Mouse (Mus musculus) C2C12 (cell line): ENCODE data around the gene Spns2. TPM values are rescaled to one million over a fixed set of nuclear protein-coding genes. Genes with fewer than 3 reads are reported as not detected.

Experiments used
- H3K27me3 ChIP-seq: one replicate; pipeline ENCODE4 v1.6.1; 2011; ENCODE audit not compliant: control insufficient read depth, insufficient read depth, insufficient read length
- H3K36me3 ChIP-seq: one replicate; pipeline ENCODE4 v1.6.1; 2011; ENCODE audit not compliant: control insufficient read depth, insufficient read depth
- H3K4me3 ChIP-seq: one replicate; pipeline ENCODE4 v1.5.1; 2011; ENCODE audit warnings: mild to moderate bottlenecking, control low read depth; ENCODE audit not compliant: poor library complexity, insufficient read depth, severe bottlenecking
- H3K79me2 ChIP-seq: one replicate; pipeline ENCODE4 v1.6.1; 2011; ENCODE audit not compliant: control insufficient read depth, insufficient read depth
- H3K79me3 ChIP-seq: one replicate; pipeline ENCODE4 v1.6.1; 2011; ENCODE audit warnings: low read depth, control low read depth
- H3ac ChIP-seq: one replicate; pipeline ENCODE3; 2011; ENCODE audit warnings: low read depth; ENCODE audit not compliant: control insufficient read depth, insufficient read length
- CEBPB ChIP-seq: IDR thresholded peaks from one replicate; pipeline ENCODE4 v1.6.1; 2011; ENCODE audit warnings: low read depth, mild to moderate bottlenecking, control low read depth, moderate library complexity
- CTCF ChIP-seq: IDR thresholded peaks from one replicate; pipeline ENCODE4 v1.5.1; 2011; ENCODE audit not compliant: control insufficient read depth, insufficient read depth, insufficient read length
- FOSL1 ChIP-seq: IDR thresholded peaks from one replicate; pipeline ENCODE4 v1.8.0; 2011; ENCODE audit warnings: mild to moderate bottlenecking, low read length; ENCODE audit not compliant: poor library complexity, insufficient read depth, severe bottlenecking
- MAX ChIP-seq: IDR thresholded peaks from one replicate; pipeline ENCODE4 v1.6.1; 2011; ENCODE audit warnings: mild to moderate bottlenecking, control low read depth
- MYOD1 ChIP-seq: IDR thresholded peaks from one replicate; pipeline ENCODE4 v1.6.1; 2011; ENCODE audit warnings: low read depth; ENCODE audit not compliant: control insufficient read depth, insufficient read length
- MYOG ChIP-seq: IDR thresholded peaks from one replicate; pipeline ENCODE4 v1.6.1; 2011; ENCODE audit not compliant: control insufficient read depth, insufficient read length; ENCODE audit errors: extremely low read depth
- USF1 ChIP-seq: IDR thresholded peaks from one replicate; pipeline ENCODE4 v1.6.1; 2011; ENCODE audit warnings: low read depth, mild to moderate bottlenecking, control low read depth, moderate library complexity
- polyA plus RNA-seq: library from polyadenylated mRNA; unstranded; fragments of >200 nt; fragmentation: generic; extraction: Trizol; gene quantifications from one replicate; pipeline ENCODE4 v1.2.1, GENCODE M21; 2012; ENCODE audit warnings: missing spikeins

The Spns2 gene
- polyA plus RNA-seq, 1 experiment, result 0.37 TPM

DNA sequence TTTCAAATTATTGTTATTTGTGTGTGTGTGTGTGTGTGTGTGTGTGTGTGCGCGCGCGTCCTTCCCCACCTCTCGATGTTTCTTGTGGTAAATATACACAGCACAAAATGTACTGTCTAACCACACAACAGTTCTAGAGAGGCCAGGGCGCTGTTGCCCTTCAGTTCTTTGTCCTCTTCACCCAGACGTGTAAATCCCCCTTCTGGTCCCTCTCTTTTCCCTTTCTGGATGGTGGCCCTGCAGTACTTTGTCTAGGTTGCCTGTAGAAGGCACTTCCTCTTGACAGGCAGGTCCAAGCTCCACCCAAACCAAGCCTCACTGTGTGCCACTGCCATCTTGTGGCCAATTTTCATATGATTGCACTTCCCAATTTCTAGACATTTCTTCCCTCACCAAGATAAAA, 60.4 kb downstream of the Spns2 start:
- peaks cover 6% of the 10 kb centered on the region for H3K27me3 ChIP-seq
- H3K4me3 ChIP-seq, result no peak overlapping the region
- H3K79me3 ChIP-seq, result no peaks in the 10 kb centered on the region
- H3K36me3 ChIP-seq, result no peaks in the 10 kb centered on the region
- no peak overlapping the region for H3ac ChIP-seq
- no peaks in the 10 kb centered on the region for H3K79me2 ChIP-seq
- TF ChIP-seq CTCF (peak; percentile 50), MAX (no peak), FOSL1 (no peak)

- no peak overlapping the region for H3ac ChIP-seq
- no peaks in the 10 kb centered on the region for H3K79me2 ChIP-seq
- H3K27me3 ChIP-seq, result peaks cover 6% of the 10 kb centered on the region
- no peaks in the 10 kb centered on the region for H3K79me3 ChIP-seq
- no peak overlapping the region for H3K4me3 ChIP-seq
- TF ChIP-seq MAX (no peak), USF1 (peak; percentile 46), CTCF (peak; percentile 50), CEBPB (no peak), MYOG (no peak)
- H3K36me3 ChIP-seq, result no peaks in the 10 kb centered on the region
Observed at GRCm38 (mm10) chr11:72428694-72429093, 61.0 kb downstream of the Spns2 start.

DNA sequence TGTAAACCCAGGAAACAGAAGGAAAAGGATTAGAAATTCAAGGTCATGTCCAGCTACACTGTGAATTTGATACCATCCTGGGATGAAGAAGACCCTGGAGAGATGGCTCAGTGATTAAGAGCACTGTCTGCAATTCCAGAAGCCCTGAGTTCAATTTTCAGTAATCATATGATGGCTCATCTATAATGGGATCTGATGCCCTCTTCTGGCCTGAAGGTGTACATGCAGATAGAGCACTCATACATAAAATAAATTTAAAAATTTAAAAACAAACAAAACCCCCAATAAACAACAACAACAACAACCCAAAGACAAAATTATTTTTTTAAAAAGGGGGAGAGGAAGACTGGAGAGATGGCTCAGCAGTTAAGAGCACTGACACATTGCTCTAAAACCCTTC, 62.8 kb downstream of the Spns2 start:
- TF ChIP-seq FOSL1 (no peak), MYOD1 (no peak), CEBPB (no peak), CTCF (no peak), USF1 (no peak), MAX (no peak), MYOG (no peak)
- Histone ChIP-seq H3ac (no peak overlapping the region), H3K27me3 (peaks cover 2% of the 10 kb centered on the region), H3K79me3 (no peaks in the 10 kb centered on the region), H3K79me2 (no peaks in the 10 kb centered on the region), H3K36me3 (no peaks in the 10 kb centered on the region), H3K4me3 (no peak overlapping the region)

- Histone ChIP-seq H3K36me3 (no peaks in the 10 kb centered on the region), H3K79me2 (no peaks in the 10 kb centered on the region), H3K27me3 (no peaks in the 10 kb centered on the region), H3K79me3 (no peaks in the 10 kb centered on the region), H3ac (no peak overlapping the region), H3K4me3 (no peak overlapping the region)
- TF ChIP-seq CTCF (no peak), MAX (no peak), FOSL1 (no peak), CEBPB (no peak), MYOG (no peak), USF1 (no peak), MYOD1 (no peak)
Observed at GRCm38 (mm10) chr11:72425201-72425600, 64.5 kb downstream of the Spns2 start.

DNA sequence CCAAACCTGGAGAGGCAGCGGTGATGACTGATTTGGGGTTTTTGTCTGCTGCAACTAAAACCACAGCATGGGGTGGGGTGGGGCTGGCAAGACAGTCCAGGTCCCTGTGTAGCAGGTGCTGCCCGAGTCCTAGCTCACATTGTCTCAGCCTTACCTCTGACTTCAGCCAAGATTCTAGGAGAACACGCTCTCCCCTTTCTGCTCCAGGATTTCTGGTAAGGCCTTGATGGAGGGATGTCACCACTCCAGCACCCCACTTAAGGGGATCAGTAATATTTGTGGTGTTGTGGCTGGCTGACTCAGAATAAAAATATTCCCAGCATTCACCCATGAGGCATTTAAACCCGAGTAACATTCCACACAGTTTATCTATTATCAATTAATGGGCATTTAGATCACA, 66.0 kb downstream of the Spns2 start:
- no peaks in the 10 kb centered on the region for H3K36me3 ChIP-seq
- H3K79me3 ChIP-seq, result no peaks in the 10 kb centered on the region
- no peak overlapping the region for H3ac ChIP-seq
- peaks cover 7% of the 10 kb centered on the region for H3K27me3 ChIP-seq
- TF ChIP-seq FOSL1, result peak; percentile 56
- no peak for TF ChIP-seq CTCF
- H3K4me3 ChIP-seq, result no peak overlapping the region
- H3K79me2 ChIP-seq, result no peaks in the 10 kb centered on the region

DNA sequence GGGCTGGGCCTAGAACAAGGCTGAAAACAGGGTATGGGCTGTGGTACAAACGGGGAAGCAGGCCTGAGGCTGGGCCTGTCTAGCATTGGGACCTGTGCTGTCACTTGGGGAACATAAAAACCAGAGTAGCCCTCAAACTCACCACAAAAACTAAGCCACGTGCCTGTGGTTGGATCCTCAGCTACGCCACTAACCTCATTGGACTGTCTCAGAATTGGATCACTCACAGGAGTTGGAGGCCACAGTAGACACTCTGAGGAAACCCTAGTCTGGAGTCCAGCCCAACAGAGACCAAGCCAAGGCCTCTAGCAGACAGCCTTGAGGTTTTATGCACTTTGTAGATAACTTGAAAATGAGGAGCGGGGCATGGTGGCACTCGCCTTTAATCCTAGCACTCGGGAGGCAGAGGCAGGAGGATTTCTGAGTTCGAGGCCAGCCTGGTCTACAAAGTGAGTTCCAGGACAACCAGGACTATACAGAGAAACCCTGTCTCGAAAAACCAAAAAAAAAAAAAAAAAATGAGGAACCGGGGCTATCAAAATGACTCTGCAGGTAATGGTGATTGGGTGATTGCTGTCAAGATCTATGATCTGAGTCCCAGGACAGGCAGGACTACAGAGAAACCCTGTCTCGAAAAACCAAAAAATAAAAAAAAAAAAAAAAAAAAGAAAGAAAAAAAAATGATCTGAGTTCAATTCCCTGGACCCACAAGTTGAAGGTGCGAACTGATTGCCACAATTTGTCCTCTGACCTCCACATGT, 68.0 kb downstream of the Spns2 start:
- TF ChIP-seq CEBPB, result peak; percentile 10
- peak; percentile 75 for TF ChIP-seq MAX
- TF ChIP-seq CTCF, result no peak
- no peak for TF ChIP-seq MYOG
- peak; percentile 57 for TF ChIP-seq USF1
- H3K4me3 ChIP-seq, result no peak overlapping the region
- H3K79me2 ChIP-seq, result no peaks in the 10 kb centered on the region

More for the DNA sequence above, 68.0 kb downstream of the Spns2 start:
- H3ac ChIP-seq, result no peak overlapping the region
- no peaks in the 10 kb centered on the region for H3K36me3 ChIP-seq
- peaks cover 23% of the 10 kb centered on the region for H3K27me3 ChIP-seq
- no peaks in the 10 kb centered on the region for H3K79me3 ChIP-seq
